Mouse (Mus musculus): ENCODE data around the gene Ankra2.

Gene Ankra2

GRCm38 (mm10) chr13:98262636-98263457 is at the start of gene Ankra2, which contains the start of gene Utp15:
Gene Ankra2 (plus strand): TSS chr13:98263074.
Gene Utp15 (minus strand): TSS chr13:98263041.
- DNase-seq (ENCODE audit: low read depth), result peak; percentile 99

- peak; percentile 54 for DNase-seq (ENCODE audit: low read depth)
These were observed 40.0 kb upstream of the Ankra2 start for GRCm38 (mm10) chr13:98222848-98223247.

GRCm38 (mm10) chr13:98226225-98226624 is 36.6 kb upstream of the Ankra2 start:
- DNase-seq (ENCODE audit: low read depth), result no peak

GRCm38 (mm10) chr13:98230511-98230910 is 32.4 kb upstream of the Ankra2 start:
- no peak for DNase-seq (ENCODE audit: low read depth)

- no peak for DNase-seq (ENCODE audit: low read depth)
These were observed 27.4 kb upstream of the Ankra2 start for GRCm38 (mm10) chr13:98235451-98235850.

GRCm38 (mm10) chr13:98239978-98240641 is 22.8 kb upstream of the Ankra2 start:
- DNase-seq (ENCODE audit: low read depth), result peak; percentile 87

GRCm38 (mm10) chr13:98241531-98242282 is 21.2 kb upstream of the Ankra2 start:
- peak; percentile 44 for DNase-seq (ENCODE audit: low read depth)

- no peak for DNase-seq (ENCODE audit: low read depth)
These were observed 18.1 kb upstream of the Ankra2 start for GRCm38 (mm10) chr13:98244571-98245350.

GRCm38 (mm10) chr13:98245386-98245785 is 17.5 kb upstream of the Ankra2 start:
- DNase-seq (ENCODE audit: low read depth), result no peak

GRCm38 (mm10) chr13:98249594-98249993 is 13.3 kb upstream of the Ankra2 start:
- no peak for DNase-seq (ENCODE audit: low read depth)

- DNase-seq (ENCODE audit: low read depth), result peak; percentile 52
These were observed 8.0 kb upstream of the Ankra2 start for GRCm38 (mm10) chr13:98254921-98255320.

- DNase-seq (ENCODE audit: low read depth), result no peak
These were observed 649 bp downstream of the Ankra2 start for GRCm38 (mm10) chr13:98263458-98263987.

- DNase-seq (ENCODE audit: low read depth), result peak; percentile 65
These were observed 1.2 kb downstream of the Ankra2 start for GRCm38 (mm10) chr13:98264111-98264510.

GRCm38 (mm10) chr13:98274023-98274422 is 11.1 kb downstream of the Ankra2 start:
- no peak for DNase-seq (ENCODE audit: low read depth)

- DNase-seq (ENCODE audit: low read depth), result peak; percentile 87
These were observed 12.8 kb downstream of the Ankra2 start for GRCm38 (mm10) chr13:98275646-98276045.

GRCm38 (mm10) chr13:98276253-98276652 is 13.4 kb downstream of the Ankra2 start:
- DNase-seq (ENCODE audit: low read depth), result no peak

- no peak for DNase-seq (ENCODE audit: low read depth)
These were observed 14.6 kb downstream of the Ankra2 start for GRCm38 (mm10) chr13:98277501-98277900.

GRCm38 (mm10) chr13:98279686-98280085 is 16.8 kb downstream of the Ankra2 start, which contains the start of gene Gm21976:
Gene Gm21976 (plus strand): TSS chr13:98279887.
- DNase-seq (ENCODE audit: low read depth), result no peak

- peak; percentile 72 for DNase-seq (ENCODE audit: low read depth)
These were observed 18.2 kb downstream of the Ankra2 start for GRCm38 (mm10) chr13:98280990-98281650.

- DNase-seq (ENCODE audit: low read depth), result no peak
These were observed 27.8 kb downstream of the Ankra2 start for GRCm38 (mm10) chr13:98290719-98291118.

GRCm38 (mm10) chr13:98291712-98292111 is 28.8 kb downstream of the Ankra2 start:
- no peak for DNase-seq (ENCODE audit: low read depth)

All from NIH3T3 (cell line).